Mouse (Mus musculus) stomach, postnatal 0 days (tissue): ENCODE results near the gene Foxn3.

ENCODE experiments used
- CTCF ChIP-seq: IDR thresholded peaks from 2 replicates; pipeline ENCODE4 v1.5.1; 2016; ENCODE audit warnings: antibody characterized with exemption, low read depth, mild to moderate bottlenecking, moderate library complexity
- EP300 ChIP-seq: optimal IDR thresholded peaks from 2 replicates; pipeline ENCODE3; 2016; ENCODE audit warnings: antibody characterized with exemption

DNA sequence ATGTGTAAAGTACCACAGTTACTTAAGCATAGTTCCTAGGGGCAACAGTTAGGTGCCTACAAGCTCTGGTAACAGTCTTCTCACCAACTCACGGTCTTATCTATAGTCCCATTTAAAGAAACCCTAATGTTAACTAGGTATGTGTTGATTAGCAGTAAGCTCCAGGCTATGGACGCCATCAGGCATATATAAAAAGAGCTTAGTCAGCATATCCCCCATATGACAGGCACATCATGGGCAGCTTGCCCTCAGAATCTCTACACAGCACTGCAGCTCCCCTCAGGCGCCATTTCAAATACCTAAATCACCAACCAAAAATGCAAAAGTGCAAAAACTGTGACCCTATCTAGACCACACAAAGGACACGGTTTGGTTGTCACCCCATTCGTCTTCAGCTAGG lies 160.4 kb downstream of the Foxn3 start:
- TF ChIP-seq EP300 (no peak), CTCF (no peak)
